Mouse (Mus musculus) gastrocnemius, postnatal 10 days (tissue): ENCODE data around the gene Gm10142. TPM values are rescaled to one million over a fixed set of nuclear protein-coding genes. Genes with fewer than 3 reads are reported as not detected.
"Not testable (repeated sequence)": the region's sequence is repeated elsewhere in the genome, so short reads cannot be mapped to it uniquely, and the experiment has no call there.

Experiments
- DNase-seq: peaks from one replicate; pipeline ENCODE4 v3.0.0; 2021; ENCODE audit warnings: mixed read lengths
- total RNA-seq, 2 experiments: library from RNA; stranded (reverse); gene quantifications; 2 replicates each; pipeline ENCODE4 v1.2.3; 2021

The Gm10142 gene
- total RNA-seq, 2 experiments from 2014 or later = not detected

- DNase-seq = not testable (repeated sequence)
These were observed 26.5 kb downstream of the Gm10142 start, which contains the start of gene Gm18596 for GRCm38 (mm10) chr10:77741924-77742688. Gene Gm18596 (minus strand): TSS chr10:77742638.

GRCm38 (mm10) chr10:77750686-77751085 lies 35.1 kb downstream of the Gm10142 start:
- not testable (repeated sequence) for DNase-seq

GRCm38 (mm10) chr10:77751254-77751653 lies 35.6 kb downstream of the Gm10142 start, which contains the start of gene Gm9736:
Gene Gm9736 (minus strand): TSS chr10:77751354.
- not testable (repeated sequence) for DNase-seq

- not testable (repeated sequence) for DNase-seq
These were observed 36.7 kb downstream of the Gm10142 start for GRCm38 (mm10) chr10:77752312-77752711.

- DNase-seq = no peak
These were observed 37.8 kb downstream of the Gm10142 start for GRCm38 (mm10) chr10:77753448-77753847.

GRCm38 (mm10) chr10:77759582-77759981 lies 44.0 kb downstream of the Gm10142 start, which contains the start of gene Gm3233:
Gene Gm3233 (minus strand): TSS chr10:77759682.
- DNase-seq = not testable (repeated sequence)

Other genes starting within 250 kb of the Gm10142 start
- 10 to 100 TPM in 1 of 2 experiments, 1 to 10 TPM in 1; 9.9 to 10.4 TPM for gene Fam207a, start 200.0 kb upstream of the Gm10142 start, total RNA-seq
- gene Itgb2, start 185.6 kb upstream of the Gm10142 start, total RNA-seq = 1 to 10 TPM; 2.1 to 4.5 TPM
- 10 to 100 TPM; 70.2 to 71.3 TPM for gene Pttg1ip, start 134.1 kb upstream of the Gm10142 start, total RNA-seq
- gene Sumo3, start 109.7 kb upstream of the Gm10142 start, total RNA-seq = 10 to 100 TPM; 64.5 to 65.3 TPM
- gene Gm49325, start 109.6 kb upstream of the Gm10142 start, total RNA-seq = 10 to 100 TPM in 1 of 2 experiments, 1 to 10 TPM in 1; 10.0 to 11.4 TPM
- gene Ube2g2, start 93.5 kb upstream of the Gm10142 start, total RNA-seq = 10 to 100 TPM; 81.3 to 85.4 TPM
- gene Tspear, start 29.2 kb upstream of the Gm10142 start, total RNA-seq = not detected
- not detected for gene Gm19402, start 25.1 kb upstream of the Gm10142 start, total RNA-seq
- gene Gm9508, start 18.6 kb upstream of the Gm10142 start, total RNA-seq = not detected
- not detected for gene Gm10272, start 9.2 kb upstream of the Gm10142 start, total RNA-seq
- not detected for gene Gm10024, start 4.3 kb upstream of the Gm10142 start, total RNA-seq
- gene Krtap12-1, start 4.8 kb downstream of the Gm10142 start, total RNA-seq = not detected
- not detected for gene Gm10100, start 10.7 kb downstream of the Gm10142 start, total RNA-seq
- gene Gm18596, start 26.8 kb downstream of the Gm10142 start, total RNA-seq = not detected
- not detected for gene Gm9736, start 35.5 kb downstream of the Gm10142 start, total RNA-seq
- not detected for gene Gm3233, start 43.9 kb downstream of the Gm10142 start, total RNA-seq
- not detected for gene Gm3238, start 55.5 kb downstream of the Gm10142 start, total RNA-seq
- not detected for gene Gm7138, start 61.1 kb downstream of the Gm10142 start, total RNA-seq
- gene Gm3250, start 66.7 kb downstream of the Gm10142 start, total RNA-seq = not detected
- gene Gm7137, start 72.4 kb downstream of the Gm10142 start, total RNA-seq = not detected
- not detected for gene Gm9639, start 79.3 kb downstream of the Gm10142 start, total RNA-seq
- not detected for gene Gm19668, start 83.3 kb downstream of the Gm10142 start, total RNA-seq
- gene Gm9507, start 96.0 kb downstream of the Gm10142 start, total RNA-seq = not detected
- gene Gm2696, start 98.9 kb downstream of the Gm10142 start, total RNA-seq = not detected
- not detected for gene Krtap10-4, start 111.3 kb downstream of the Gm10142 start, total RNA-seq
- gene Krtap10-10, start 120.1 kb downstream of the Gm10142 start, total RNA-seq = not detected
- gene Gm36176, start 131.0 kb downstream of the Gm10142 start, total RNA-seq = not detected
- not detected for gene Gm10318, start 137.1 kb downstream of the Gm10142 start, total RNA-seq
- gene Gm3285, start 146.2 kb downstream of the Gm10142 start, total RNA-seq = not detected
- gene Lrrc3, start 186.7 kb downstream of the Gm10142 start, total RNA-seq = under 1 TPM; 0.72 to 0.78 TPM